Mouse (Mus musculus) spleen, adult 12 weeks (tissue): ENCODE data around the gene Crygd.
"Not testable (repeated sequence)": the region's sequence is repeated elsewhere in the genome, so short reads cannot be mapped to it uniquely, and the experiment has no call there.

Experiments
- DNase-seq: peaks from one replicate; pipeline ENCODE4 v3.0.0; 2022; ENCODE audit warnings: low spot score

Crygd gene

DNA sequence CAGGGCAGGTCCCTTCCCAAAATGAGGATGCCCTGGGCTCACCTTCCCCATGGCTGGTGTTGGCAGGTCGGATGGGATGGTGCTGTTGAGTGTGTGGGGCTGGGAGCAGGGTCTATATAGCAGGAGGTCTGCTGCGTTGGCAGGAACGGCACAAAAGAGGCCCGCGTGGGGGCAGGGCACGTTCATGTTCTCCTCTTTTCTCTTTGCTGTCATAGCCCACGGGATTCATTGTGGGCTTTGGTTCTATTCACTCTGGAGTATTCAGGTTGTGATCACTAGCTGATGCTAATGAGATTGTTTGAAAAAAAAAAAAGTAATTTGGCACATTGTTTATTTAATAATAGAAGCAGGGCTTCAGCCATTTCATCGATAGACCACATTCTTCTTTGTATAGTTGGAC lies at the start of gene Crygd:
TSS of gene Crygd (minus strand) at position 101 of the 400 bp plus-strand sequence.
- no peak for DNase-seq

DNA sequence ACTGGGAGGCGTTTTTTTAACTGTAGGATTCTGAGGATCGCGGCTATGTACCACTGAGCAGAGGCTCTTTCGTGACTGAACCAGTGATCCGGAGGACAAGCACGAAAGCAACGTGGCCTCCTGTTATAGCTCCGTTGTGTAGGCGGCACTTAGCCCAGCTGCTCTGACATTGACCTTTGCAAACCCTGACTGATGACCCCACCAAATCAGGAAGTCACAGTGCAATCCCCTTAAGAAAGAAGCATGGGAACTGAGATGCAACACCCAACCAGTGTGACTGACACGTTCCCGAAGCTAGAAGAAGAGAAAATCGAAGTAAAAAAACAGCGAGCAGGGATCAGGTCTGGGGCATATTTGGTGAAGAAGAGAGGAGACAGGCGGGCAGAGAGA lies 49.5 kb upstream of the Crygd start:
- no peak for DNase-seq

DNA sequence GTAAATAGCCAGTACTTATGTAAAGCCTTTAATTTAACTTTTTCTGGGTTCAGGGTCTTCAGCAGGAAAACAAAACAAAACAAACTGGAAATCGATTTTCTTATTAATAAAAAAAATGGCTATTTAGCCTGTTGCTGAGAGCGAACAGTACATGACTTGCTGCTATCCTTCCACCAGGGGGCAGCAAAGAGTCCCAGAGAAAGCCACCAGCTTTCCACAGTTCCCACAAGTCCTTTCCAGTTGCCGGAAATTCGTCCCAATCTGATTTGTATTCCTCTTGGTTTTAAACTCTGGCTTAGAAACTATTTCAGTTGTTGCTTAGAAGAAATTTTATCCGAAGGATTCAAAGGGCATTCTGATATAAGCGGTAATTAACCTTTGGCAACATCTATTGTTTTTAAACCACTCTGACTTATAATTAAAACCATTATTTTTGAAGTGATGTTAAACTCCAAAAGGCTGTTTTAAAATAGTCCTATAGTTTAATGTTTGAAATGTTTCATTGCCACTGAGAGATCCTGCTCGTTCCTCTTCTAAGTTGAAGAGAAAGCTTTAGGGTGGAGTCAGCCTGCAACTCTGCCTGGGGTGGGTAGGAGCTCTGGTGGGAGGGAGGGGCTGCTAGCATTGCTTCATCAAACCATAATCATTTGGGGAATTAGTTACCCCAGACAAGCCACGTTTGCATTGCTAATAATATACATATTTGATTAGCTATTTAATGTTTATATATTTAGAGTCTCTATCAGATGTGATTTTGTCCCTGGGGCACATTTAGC lies 49.0 kb upstream of the Crygd start:
- peak; percentile 25 for DNase-seq

DNA sequence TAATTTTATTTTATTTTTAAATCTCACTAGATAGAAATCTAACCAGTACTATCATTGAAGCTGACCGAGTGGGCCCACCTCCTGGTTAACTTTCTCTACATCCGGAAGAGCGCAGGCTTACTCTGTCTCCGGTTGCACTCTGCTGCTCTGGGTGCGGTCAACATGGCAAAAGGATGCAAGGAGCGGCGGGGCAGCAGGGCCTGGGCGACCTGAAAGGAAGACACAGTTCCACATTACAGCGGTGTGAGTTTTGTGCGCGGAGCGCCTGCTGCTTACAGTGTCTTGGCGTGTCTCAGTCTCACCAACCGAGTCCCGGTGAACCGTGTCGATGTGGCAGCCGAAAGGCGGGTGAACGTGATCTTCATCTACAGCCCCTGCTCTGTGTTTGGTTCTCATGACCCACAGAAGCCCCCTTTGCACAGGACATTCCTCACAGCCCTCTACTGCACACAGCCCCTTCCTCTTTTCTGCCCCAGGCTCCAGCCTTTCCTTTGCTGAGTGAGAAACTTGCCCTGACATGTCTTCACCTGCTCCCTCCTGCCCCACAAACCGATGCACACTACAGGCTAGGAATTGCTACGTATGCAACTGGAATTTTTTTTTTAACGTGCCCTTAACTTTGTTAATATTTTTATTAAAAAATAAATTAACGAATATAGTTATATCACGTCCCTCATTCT lies 46.6 kb upstream of the Crygd start:
- DNase-seq: no peak

DNA sequence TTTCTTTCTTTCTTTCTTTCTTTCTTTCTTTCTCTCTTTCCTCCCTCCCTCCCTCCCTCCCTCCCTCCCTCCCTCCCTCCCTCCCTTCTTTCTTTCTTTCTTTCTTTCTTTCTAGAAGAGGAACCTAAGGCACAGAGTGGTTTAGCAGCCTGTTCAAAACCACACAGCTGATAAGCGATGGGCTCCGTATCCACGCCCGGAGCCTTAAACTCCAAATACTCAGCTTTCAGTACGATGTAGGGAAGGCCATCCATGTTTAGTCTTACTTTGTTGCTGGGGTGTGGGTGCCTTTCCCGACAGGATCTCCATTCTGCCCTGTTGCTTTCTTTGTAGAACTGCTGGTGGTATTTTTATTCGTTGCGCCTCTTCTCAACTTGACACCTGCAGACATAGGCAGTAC lies 45.9 kb upstream of the Crygd start:
- DNase-seq: no peak

DNA sequence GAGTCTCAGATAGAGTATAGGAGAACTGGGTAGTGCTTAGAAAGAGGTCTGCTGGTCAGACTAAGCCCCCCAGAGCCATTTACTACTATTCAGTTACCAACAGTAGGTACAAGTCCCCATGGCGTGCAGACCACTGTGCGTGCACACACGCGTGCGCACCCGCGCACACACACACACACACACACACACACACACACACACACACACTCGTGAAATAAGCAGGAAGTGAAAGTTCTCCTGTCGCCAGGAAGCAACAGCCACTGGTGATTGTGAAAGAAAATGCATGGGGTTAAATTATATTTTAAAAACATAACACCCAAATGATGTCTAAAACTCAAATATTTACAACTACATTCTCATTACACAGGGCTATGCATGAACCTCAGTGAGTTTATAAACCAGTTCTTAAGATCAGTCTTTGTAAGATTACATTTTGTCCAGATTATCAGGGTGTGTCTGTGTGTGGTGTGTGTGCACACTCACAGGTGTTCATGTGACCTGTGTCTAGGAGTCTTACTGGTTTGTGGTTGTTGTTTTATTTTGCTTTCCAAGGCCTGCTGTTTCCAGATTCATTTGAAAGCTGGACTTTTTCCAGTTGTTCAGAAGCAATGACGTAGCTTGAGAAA lies 44.5 kb upstream of the Crygd start:
- DNase-seq: no peak

DNA sequence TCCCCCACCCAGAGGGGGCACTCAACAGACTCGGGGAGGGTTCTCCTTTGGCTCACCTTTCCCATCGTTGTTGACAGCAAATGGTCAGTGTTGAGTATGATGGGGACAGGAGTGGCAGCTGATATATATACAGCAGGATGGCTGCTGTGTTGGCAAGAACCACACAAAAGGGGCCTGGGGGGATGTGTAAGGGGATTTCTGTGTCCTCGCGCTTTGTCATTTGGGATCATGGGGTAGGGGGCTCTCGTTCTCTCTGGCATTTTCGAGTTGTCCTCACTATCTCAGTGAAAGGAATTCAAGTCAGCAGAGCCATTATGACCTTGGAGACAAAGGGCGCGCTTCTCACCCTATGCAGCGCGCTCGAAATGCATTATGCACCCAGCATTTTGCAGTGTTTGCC lies 40.0 kb upstream of the Crygd start, which contains the start of gene Cryga:
TSS of gene Cryga (minus strand) at position 101 of the 400 bp plus-strand sequence.
- no peak for DNase-seq

DNA sequence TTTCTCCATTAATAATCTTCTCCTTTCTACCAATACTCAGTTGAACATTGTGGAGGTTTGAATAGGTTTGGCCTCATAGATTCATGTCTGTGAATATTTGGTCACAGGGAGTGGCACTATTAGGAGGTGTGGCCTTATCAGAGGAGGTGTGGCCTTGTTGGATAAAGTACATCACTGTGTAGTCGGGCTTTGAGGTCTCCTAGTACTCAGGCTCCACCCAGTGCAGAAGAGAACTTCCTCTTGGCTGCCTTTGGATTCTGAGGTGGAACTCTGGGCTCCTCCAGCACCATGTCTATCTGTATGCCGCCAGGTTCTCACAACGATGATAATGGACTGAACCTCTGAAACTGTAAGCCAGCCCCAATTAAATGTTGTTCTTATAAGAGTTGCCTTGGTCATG lies 33.7 kb upstream of the Crygd start:
- DNase-seq: no peak

DNA sequence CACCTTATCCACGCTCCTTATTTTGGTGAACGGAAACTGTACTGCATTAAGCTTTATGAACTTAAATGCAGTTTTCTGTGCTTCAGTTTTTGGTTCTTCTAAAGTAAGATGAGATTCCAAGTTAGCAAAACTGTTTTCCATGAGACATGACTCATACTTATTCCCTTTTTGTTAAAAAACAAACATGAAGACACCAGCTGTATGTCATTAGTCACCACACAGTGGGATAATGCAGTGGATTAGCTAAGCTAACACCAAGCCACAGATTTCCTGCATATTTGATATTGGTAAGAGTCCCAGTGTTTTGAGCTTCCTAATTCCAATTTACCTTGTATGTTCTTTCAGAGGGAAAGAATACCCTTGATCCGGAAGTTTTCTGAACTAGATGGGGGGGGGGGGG lies 28.3 kb upstream of the Crygd start:
- no peak for DNase-seq

DNA sequence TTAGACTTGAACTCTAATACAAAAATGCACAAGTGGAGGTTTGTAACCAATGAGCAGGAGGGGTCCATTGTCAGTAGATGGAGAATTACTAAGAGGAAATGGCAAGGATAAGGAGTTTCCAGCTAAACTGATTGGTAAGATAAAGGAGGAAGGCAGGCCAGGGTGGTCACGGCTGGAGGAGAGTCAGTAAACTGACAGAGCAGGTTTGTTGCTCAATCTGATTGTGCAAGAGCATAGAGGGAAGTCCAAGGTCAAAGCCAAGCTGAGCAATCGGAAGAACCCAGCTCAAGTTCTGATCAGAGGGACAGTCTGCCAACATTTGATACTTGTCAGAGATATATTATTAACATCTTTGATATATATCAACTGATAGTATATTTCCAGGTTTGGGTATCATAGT lies 27.1 kb upstream of the Crygd start:
- no peak for DNase-seq

DNA sequence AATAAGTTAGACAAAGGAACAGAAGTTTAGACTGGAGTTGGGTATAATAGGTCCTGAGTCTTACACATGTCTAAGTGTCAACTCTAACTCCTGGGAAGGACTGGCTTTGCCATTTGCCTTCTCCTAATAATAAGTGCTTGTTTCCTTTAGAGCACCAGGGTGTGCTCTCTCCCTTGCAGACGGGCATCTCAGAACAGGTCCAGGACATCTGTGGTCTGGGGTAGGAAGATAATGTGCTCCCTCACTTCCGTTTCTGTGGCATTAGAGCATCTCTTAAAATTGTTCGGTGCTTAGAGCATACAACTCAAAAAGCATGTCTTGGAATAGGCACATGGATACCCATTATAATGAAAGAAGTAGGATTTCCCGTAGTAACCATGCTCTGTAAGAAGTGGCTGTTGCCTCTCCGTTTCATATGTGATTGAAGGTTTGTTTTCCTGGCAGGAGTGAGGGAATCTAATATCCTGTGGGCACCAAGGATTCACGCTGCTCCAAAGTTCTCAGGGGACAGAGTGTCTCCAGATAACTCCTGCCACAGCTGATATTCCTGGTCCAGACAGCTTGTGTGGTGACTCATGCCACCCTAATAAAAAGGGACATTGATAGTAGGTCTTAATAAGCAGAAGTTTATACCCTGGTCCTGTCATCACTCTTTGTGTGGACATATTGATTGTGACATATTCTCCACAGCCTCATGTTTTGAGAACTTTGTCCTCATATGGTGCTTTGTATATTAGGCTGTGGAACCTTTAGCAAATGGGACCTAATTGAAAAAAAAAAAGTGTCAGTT lies 25.5 kb upstream of the Crygd start:
- no peak for DNase-seq

DNA sequence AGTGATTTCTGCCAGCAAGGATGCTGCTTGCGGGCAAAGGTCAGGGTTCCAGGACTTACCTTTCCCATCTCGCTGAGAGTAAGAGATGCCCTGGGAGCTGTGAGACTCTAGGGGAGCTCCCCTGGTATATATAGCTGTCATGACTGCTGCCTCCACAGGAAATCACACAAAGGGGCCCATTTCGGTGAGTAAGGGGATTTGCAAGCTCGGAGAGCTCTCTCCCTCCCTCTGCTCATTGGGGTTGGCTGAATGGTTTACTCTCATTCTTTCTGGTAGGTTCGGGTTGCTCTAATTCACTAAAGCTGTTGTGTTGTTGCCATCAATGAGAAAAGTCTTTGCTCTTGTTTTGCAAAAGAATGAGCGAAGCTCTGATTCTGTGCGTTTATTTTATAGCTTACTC lies 18.9 kb upstream of the Crygd start, which contains the start of gene Crygb:
TSS of gene Crygb (minus strand) at position 101 of the 400 bp plus-strand sequence.
- DNase-seq: no peak

DNA sequence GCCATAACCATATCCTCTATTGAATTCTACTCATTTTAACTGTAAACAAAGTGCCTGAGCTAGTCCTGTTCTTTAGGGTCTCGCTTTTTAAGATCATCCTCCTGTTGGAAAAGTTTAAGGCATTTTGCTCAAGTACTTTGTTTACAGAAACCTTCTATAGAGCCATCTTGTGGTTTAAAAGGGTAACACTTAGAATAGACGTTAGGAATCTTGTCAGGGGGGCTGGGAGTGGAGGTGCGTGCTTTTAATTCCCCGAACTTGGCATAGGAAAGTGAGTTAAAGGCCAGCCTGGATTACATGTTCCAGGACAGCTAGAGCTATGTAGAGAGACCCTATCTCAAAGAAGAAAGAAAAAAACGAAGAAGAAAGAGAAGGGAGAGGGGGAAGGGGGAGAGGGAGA lies 12.4 kb upstream of the Crygd start:
- DNase-seq: no peak

DNA sequence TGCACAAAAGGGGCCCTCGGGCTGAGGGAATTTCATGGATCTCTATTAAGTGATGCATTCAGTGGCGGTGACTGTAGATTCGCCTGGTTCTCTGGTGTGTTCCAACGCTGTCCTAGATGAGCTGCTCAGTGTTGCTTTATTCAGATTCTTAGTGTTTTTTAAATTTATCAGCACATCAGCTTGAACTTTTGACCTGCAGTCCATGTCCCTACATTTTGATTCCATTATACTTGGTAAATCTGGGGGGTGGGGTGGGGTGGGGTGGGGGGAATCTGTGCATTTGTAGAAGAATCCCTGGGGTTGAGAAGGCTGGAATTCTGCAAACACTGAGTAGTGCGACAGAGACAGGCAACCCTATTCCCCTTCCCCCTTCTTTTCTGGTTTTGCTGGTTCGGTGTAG lies 10.3 kb upstream of the Crygd start, which contains the start of gene Crygc:
TSS of gene Crygc (minus strand) at position 101 of the 400 bp plus-strand sequence.
- DNase-seq: no peak

DNA sequence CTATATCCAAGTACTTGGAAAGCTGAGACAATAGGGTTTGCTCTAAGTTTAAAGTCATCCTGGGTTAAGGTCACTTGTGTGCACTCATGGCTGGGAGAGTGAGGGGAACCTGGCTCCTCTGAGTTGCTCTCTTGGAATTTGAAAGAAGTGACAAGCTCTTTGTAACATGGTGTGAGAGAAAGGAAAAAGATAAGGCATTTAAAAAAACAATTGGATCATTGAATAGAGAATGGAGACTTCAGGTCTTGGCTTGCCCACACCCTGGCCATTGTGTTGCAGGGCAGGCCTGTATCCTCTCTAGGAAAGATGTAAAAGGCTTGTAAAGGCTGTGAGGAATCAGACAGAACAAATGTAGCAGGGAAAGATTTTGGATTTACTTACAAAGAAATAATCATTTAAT lies 4.6 kb upstream of the Crygd start:
- no peak for DNase-seq

DNA sequence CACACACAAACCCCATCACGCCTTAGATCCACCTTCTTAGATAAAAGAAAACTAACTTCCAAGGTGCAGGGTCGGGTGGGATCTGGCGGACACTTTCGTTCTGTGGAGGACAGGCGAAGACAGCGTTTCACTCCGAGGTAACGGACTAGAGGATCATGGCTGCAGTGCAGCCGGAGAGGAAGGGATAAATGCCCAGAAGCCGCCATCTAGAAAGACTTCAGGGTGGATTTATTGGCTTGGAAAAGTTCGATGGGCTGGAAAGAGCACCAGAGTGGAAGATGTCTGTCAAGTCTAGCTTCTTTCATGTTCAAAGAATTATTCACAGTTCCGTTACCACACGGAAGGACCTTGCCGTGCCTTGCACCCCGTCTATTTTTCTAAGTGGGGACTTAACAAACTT lies 949 bp upstream of the Crygd start:
- DNase-seq: no peak

DNA sequence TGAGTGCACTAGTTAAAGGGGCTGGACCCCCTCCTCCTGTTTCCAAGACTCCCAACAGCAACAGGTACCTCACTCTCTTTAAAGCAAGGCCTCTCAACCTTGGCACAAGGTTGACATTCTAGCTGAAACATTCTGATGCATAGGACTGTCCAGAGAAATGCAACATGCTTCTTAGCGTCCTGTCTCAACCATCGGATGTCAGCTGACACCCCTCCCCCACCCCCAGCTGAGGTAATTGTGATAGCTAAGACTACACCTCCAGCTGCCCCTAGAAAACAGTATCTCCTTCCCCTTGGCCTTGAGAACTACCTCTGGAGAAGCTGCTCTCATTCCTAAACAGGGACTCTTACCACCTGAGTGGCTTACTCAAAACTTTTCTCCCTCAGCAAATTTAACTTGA lies 11.1 kb downstream of the Crygd start:
- DNase-seq: no peak

DNA sequence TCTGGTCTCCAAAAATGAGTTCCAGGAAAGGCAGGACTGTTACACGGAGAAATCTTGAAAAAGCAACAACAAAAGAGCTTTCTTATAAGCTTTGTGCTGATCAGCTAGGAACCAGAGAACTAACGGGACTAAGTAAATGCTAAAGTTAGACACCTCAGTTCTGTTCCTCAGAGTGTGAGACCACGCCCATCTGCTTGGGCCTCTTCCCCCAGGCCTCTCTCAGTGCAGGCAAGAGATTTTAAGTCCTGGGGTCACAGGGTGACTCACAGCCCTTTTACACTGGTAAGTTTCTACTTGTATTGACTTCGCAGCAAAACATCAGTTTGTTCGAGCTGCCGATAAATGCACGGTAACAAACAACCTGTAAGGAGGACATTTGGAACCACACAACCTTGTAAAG lies 11.6 kb downstream of the Crygd start:
- no peak for DNase-seq

DNA sequence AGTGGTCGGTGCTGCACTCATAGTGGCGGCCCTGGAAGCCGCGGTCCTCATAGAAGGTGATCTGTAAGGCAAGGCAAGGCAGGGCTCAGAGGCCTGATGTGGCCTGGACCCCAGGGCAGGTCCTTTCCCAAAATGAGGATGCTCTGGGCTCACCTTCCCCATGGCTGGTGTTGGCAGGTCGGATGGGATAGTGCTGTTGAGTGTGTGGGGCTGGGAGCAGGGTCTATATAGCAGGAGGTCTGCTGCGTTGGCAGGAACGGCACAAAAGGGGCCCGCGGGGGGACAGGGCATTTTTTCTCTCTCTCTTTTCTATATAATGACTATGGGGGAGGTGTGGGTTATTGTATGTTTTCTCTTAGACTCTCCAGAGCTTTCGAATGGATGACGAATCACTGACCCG lies 12.3 kb downstream of the Crygd start, which contains the start of gene Cryge:
TSS of gene Cryge (minus strand) at position 198 of the 400 bp plus-strand sequence.
- not testable (repeated sequence) for DNase-seq

DNA sequence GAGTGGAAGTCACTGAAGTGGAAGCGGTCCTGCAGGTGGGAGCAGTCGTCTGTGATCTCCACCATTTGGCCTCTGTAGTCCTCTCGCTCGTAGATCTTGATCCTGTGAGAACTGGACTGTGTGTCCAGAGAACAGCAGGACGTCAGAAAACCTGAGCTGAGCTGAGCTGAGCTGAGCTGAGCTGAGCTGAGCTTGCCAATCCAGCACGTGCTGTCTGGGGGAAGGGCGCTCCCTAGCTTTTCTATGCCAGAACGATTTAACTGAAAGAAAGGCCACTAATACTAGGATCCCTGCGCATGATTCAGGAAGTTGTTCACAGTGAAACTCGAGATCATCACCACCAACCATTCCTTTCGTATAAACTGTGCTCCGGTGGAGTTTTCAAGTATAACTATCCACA lies 14.5 kb downstream of the Crygd start:
- DNase-seq: no peak

DNA sequence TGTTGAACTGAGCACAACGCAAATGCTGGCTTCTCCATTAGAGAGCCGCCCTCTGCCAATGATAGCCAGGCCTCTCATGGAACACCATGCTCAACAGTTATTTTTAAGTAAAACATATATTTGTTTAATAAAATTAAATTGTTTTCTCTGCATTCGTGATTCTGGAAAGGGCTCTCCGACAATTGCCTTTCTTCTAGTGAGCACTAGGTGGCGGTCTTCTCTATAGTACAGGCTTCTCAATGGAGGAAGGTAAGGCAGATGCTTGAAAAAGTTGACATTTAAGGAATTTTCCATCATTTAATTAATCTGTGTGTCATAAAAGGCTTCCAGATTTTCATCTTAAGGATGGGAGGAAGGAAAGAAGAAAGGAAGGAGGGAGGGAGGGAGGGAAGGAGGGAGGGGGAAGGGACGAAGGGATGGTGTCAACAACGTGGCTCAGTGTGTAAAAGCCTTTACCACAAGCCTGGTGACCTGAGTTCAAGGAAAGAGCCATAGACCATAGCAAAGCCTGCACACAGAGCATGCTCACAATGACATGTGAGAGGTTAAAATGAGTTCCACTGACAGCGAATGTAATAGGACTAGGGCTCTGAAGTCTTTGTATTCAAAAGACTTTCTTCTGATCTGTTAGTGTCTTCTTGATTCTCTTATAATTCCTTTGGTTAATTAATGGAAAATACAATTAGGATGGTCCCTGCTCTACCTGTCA lies 16.7 kb downstream of the Crygd start:
- no peak for DNase-seq

DNA sequence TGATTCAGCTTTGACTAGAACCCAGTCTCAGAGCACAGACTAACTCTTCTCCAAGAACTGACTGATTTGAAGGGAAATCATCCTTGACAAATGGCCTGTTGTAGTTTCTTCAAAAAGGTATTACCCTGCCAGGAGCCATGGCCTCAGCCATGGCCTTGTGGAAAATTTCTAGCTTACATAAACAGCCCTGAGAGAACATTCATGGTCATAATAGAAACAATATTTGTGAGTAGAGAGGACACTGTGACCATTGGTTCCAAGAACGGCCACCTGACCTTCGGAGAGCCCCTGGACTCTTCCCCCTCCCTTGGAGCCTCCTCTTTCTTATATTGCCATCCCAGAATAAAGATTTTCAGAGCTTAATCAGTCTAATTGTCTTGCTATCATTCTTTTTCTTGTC lies 19.8 kb downstream of the Crygd start:
- no peak for DNase-seq
